In the genomic region with DNA sequence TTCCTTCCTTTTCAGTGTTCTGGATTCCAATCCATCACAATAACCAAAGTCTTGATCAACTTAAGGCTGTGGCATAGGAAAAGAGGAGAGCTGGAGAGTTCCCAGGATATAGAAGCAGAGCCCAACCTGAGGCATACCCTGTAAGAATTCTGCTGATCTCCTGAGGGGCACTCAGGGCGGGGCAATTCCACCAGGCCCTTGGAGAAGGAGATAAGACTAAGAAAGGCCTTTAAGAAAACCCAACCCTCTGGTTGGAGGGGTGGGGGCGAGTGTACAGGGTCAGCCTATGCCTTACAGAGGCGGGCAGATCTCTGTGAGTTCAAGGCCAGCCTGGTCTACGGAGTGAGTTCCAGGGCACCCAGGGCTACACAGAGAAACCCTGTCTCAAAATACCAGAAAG, we compare ENCODE assay signal across 22 mouse cellular contexts. TPM values are rescaled to one million over a fixed set of nuclear protein-coding genes. Genes with fewer than 3 reads are reported as not detected.
DNase-seq lines count a peak whose midpoint lies in the region; ATAC-seq and TF ChIP-seq lines count a peak whose summit lies in the region.
"Had no signal": no experiment of that assay in that cellular context is flagged by ENCODE, and none has a peak within 500 bp of the region (broad histone marks: within the 10 kb centered on the region; RNA-seq: fewer than 3 reads in every experiment).

No protein-coding gene starts in this region.

- H3K4me1 ChIP-seq in heart, embryonic 15.5 days (replicated peaks), result peaks cover 43% of the 10 kb centered on the region
- peaks cover 30% of the 10 kb centered on the region for H3K4me1 ChIP-seq in heart, embryonic 11.5 days (ENCODE audit: control insufficient read depth, insufficient read depth, low read length)
- H3K4me1 ChIP-seq in stomach, embryonic 15.5 days, result peaks cover 15% of the 10 kb centered on the region; the same call in 1 of the 2 replicates
- no peaks in the 10 kb centered on the region; the same call in 1 of the 2 replicates for H3K4me1 ChIP-seq in stomach, postnatal 0 days (replicated peaks; ENCODE audit: control insufficient read depth, insufficient read depth)
- H3K4me1 ChIP-seq in liver, embryonic 13.5 days (replicated peaks), result peaks cover 44% of the 10 kb centered on the region
- H3K4me1 ChIP-seq: midbrain, embryonic 12.5 days; neural tube, embryonic 15.5 days had no signal

- H3K27ac ChIP-seq in heart, embryonic 15.5 days, result peak overlapping the region; percentile 54; the same call in 1 of the 2 replicates
- H3K27ac ChIP-seq in heart, embryonic 11.5 days (ENCODE audit: low read depth, low read length), result no peak overlapping the region
- H3K27ac ChIP-seq in stomach, embryonic 15.5 days, result no peak overlapping the region
- no peak overlapping the region for H3K27ac ChIP-seq in stomach, postnatal 0 days (replicated peaks)
- H3K27ac ChIP-seq in liver, embryonic 13.5 days, result 0 out of 2 replicates have a peak overlapping the region, but pooled peaks have one; percentile 37
- H3K27ac ChIP-seq: embryonic facial prominence, embryonic 12.5 days; hindbrain, postnatal 0 days; limb, embryonic 12.5 days; midbrain, embryonic 12.5 days; neural tube, embryonic 15.5 days had no signal

- no peaks in the 10 kb centered on the region for H3K36me3 ChIP-seq in heart, embryonic 15.5 days
- no peaks in the 10 kb centered on the region for H3K36me3 ChIP-seq in heart, embryonic 11.5 days (ENCODE audit: control insufficient read depth, insufficient read depth, low read length)
- H3K36me3 ChIP-seq in stomach, embryonic 15.5 days, result no peaks in the 10 kb centered on the region
- no peaks in the 10 kb centered on the region for H3K36me3 ChIP-seq in stomach, postnatal 0 days (ENCODE audit: control insufficient read depth, insufficient read depth, low read length)
- H3K36me3 ChIP-seq in liver, embryonic 13.5 days, result no peaks in the 10 kb centered on the region
- H3K36me3 ChIP-seq: embryonic facial prominence, embryonic 12.5 days; limb, embryonic 12.5 days; midbrain, embryonic 12.5 days; neural tube, embryonic 15.5 days had no signal

- H3K4me2 ChIP-seq in heart, embryonic 15.5 days, result no peak overlapping the region
- H3K4me2 ChIP-seq in heart, embryonic 11.5 days, result no peak overlapping the region
- no peak overlapping the region for H3K4me2 ChIP-seq in stomach, embryonic 15.5 days
- no peak overlapping the region for H3K4me2 ChIP-seq in stomach, postnatal 0 days (replicated peaks; ENCODE audit: low read depth)
- H3K4me2 ChIP-seq in liver, embryonic 13.5 days, result peak overlapping the region; percentile 33
- H3K4me2 ChIP-seq: embryonic facial prominence, embryonic 12.5 days; midbrain, embryonic 12.5 days; neural tube, embryonic 15.5 days had no signal

- no peak overlapping the region for H3K9ac ChIP-seq in heart, embryonic 15.5 days
- H3K9ac ChIP-seq in heart, embryonic 11.5 days (ENCODE audit: low read depth, low read length), result no peak overlapping the region
- H3K9ac ChIP-seq in stomach, embryonic 15.5 days, result no peak overlapping the region
- no peak overlapping the region for H3K9ac ChIP-seq in stomach, postnatal 0 days (ENCODE audit: low read length)
- peak overlapping the region; percentile 2; the same call in 1 of the 2 replicates for H3K9ac ChIP-seq in liver, embryonic 13.5 days
- H3K9ac ChIP-seq: embryonic facial prominence, embryonic 12.5 days; forebrain, postnatal 0 days; limb, embryonic 12.5 days; midbrain, embryonic 12.5 days; neural tube, embryonic 15.5 days had no signal

- no peaks in the 10 kb centered on the region for H3K9me3 ChIP-seq in heart, embryonic 15.5 days (replicated peaks)
- H3K9me3 ChIP-seq in heart, embryonic 11.5 days (replicated peaks; ENCODE audit: control insufficient read depth, low read length), result no peaks in the 10 kb centered on the region
- no peaks in the 10 kb centered on the region for H3K9me3 ChIP-seq in stomach, embryonic 15.5 days
- no peaks in the 10 kb centered on the region for H3K9me3 ChIP-seq in stomach, postnatal 0 days (ENCODE audit: control insufficient read depth, low read length)
- H3K9me3 ChIP-seq in liver, embryonic 13.5 days (replicated peaks), result no peaks in the 10 kb centered on the region
- H3K9me3 ChIP-seq: embryonic facial prominence, embryonic 12.5 days; limb, embryonic 12.5 days; neural tube, embryonic 15.5 days had no signal

- WGBS in heart, embryonic 15.5 days, result 76% methylated on average over 4 of the region's 4 CpGs
- 65% methylated on average over 4 of the region's 4 CpGs for WGBS in heart, embryonic 11.5 days (ENCODE audit: insufficient replicate concordance)
- WGBS in stomach, embryonic 15.5 days, result 88% methylated on average over 4 of the region's 4 CpGs
- WGBS in stomach, postnatal 0 days, result 83% methylated on average over 4 of the region's 4 CpGs
- 35% methylated on average over 4 of the region's 4 CpGs for WGBS in liver, embryonic 13.5 days (ENCODE audit: insufficient replicate concordance)

- no peaks in the 10 kb centered on the region for H3K27me3 ChIP-seq in heart, embryonic 15.5 days
- no peaks in the 10 kb centered on the region for H3K27me3 ChIP-seq in heart, embryonic 11.5 days (ENCODE audit: control insufficient read depth, insufficient read depth, low read length)
- H3K27me3 ChIP-seq in stomach, embryonic 15.5 days (replicated peaks), result no peaks in the 10 kb centered on the region
- H3K27me3 ChIP-seq in stomach, postnatal 0 days (ENCODE audit: control insufficient read depth, insufficient read depth, low read length), result no peaks in the 10 kb centered on the region
- peaks cover 12% of the 10 kb centered on the region; the same call in 1 of the 2 replicates for H3K27me3 ChIP-seq in liver, embryonic 13.5 days
- H3K27me3 ChIP-seq: CH12.LX; embryonic facial prominence, embryonic 12.5 days had no signal

- H3K4me3 ChIP-seq in heart, embryonic 15.5 days, result no peak overlapping the region
- no peak overlapping the region for H3K4me3 ChIP-seq in heart, embryonic 11.5 days (ENCODE audit: low read depth, low read length)
- no peak overlapping the region for H3K4me3 ChIP-seq in stomach, embryonic 15.5 days (replicated peaks)
- H3K4me3 ChIP-seq in stomach, postnatal 0 days (ENCODE audit: low read depth, low read length), result no peak overlapping the region
- no peak overlapping the region for H3K4me3 ChIP-seq in liver, embryonic 13.5 days (replicated peaks)
- H3K4me3 ChIP-seq: embryonic facial prominence, embryonic 12.5 days; limb, embryonic 12.5 days; midbrain, embryonic 12.5 days; neural tube, embryonic 15.5 days had no signal

- no peak for DNase-seq in stomach, postnatal 0 days (ENCODE audit: low spot score)
- DNase-seq in liver, embryonic 13.5 days, result peak; percentile 34
- DNase-seq in gastrocnemius, postnatal 14 days, result no peak
- DNase-seq in ovary, postnatal 14 days (ENCODE audit: low spot score), result no peak
- DNase-seq: adrenal gland, postnatal 10 days; B cell, adult 2 months; cerebellum, adult 2 months; cerebellum, postnatal 25 days; forebrain, postnatal 0 days; gastrocnemius, postnatal 36 days; lung, adult 2 months; lung, postnatal 14 days; thymus, postnatal 14 days had no signal

- no peak for TF ChIP-seq EP300 in stomach, postnatal 0 days (optimal IDR thresholded peaks at IDR 0.05)

- no peak for ATAC-seq in heart, embryonic 15.5 days (replicated peaks; ENCODE audit: insufficient number of reproducible peaks, insufficient read depth, low FRiP score, low read depth)
- ATAC-seq in heart, embryonic 11.5 days (replicated peaks; ENCODE audit: insufficient number of reproducible peaks, low FRiP score, low TSS enrichment), result no peak
- peak; percentile 12; the same call in 1 of the 2 replicates for ATAC-seq in stomach, embryonic 15.5 days (ENCODE audit: insufficient read depth, low FRiP score, low read depth)
- no peak for ATAC-seq in stomach, postnatal 0 days (ENCODE audit: low FRiP score, low TSS enrichment)
- peak; percentile 75 for ATAC-seq in liver, embryonic 13.5 days (ENCODE audit: low read depth)
- ATAC-seq: forebrain, postnatal 0 days; hindbrain, postnatal 0 days had no signal

- intact Hi-C loops in gastrocnemius, postnatal 14 days (cut with DNase I; ENCODE audit: low total_unique reads), result loop anchor here (10.0 kb wide), 1 partner anchor 112 kb away; no protein-coding TSS in a partner anchor

- TF ChIP-seq CTCF in stomach, postnatal 0 days (IDR thresholded peaks at IDR 0.05; ENCODE audit: low read depth), result no peak

RNA-seq across cellular contexts. Expression of gene Add3, which starts 13.7 kb away (rescaled TPM):
- polyA plus RNA-seq in heart, embryonic 15.5 days (2015; fragmentation: Nextera tagmentation; extraction: Ambion mirVana), result 112 and 118 TPM in 2 replicates
- polyA plus RNA-seq in heart, embryonic 11.5 days (2014; fragmentation: Nextera tagmentation; extraction: Ambion mirVana), result 133 and 152 TPM in 2 replicates
- polyA plus RNA-seq in stomach, embryonic 15.5 days (2015; fragmentation: Nextera tagmentation; extraction: Ambion mirVana), result 89.0 and 96.1 TPM in 2 replicates
- polyA plus RNA-seq in stomach, postnatal 0 days (2015; fragmentation: Nextera tagmentation; extraction: Ambion mirVana), result 48.2 and 52.4 TPM in 2 replicates
- 29.5 and 34.7 TPM in 2 replicates for polyA plus RNA-seq in liver, embryonic 13.5 days (2015; fragmentation: Nextera tagmentation; extraction: Ambion mirVana)
- total RNA-seq in gastrocnemius, postnatal 14 days (2021), result 10 to 100 TPM; 31.6 to 45.4 TPM

Comparison
In these comparisons a context has a peak if more than half of its experiments do, and no peak if none do; other contexts are left out.
1. ATAC-seq: peak in stomach, embryonic 15.5 days (single experiment) and liver, embryonic 13.5 days (single experiment); none in heart, embryonic 15.5 days (single experiment), heart, embryonic 11.5 days (single experiment) and stomach, postnatal 0 days (single experiment).
2. H3K27ac ChIP-seq: peak in heart, embryonic 15.5 days (single experiment) and liver, embryonic 13.5 days (single experiment); none in heart, embryonic 11.5 days (single experiment), stomach, embryonic 15.5 days (single experiment) and stomach, postnatal 0 days (single experiment).